Mouse (Mus musculus) right cerebral cortex, postnatal 10 days (tissue): ENCODE data around the gene Pard3b.
A peak's percentile ranks its signal among the peaks of the same experiment; 100 is the strongest.

Experiments used
- DNase-seq, 2 experiments: peaks; one replicate each; pipeline ENCODE4 v3.0.0; 2021; ENCODE audit warnings: low spot score in 2 of 2

The Pard3b gene

GRCm38 (mm10) chr1:61638347-61639111 is at the start of gene Pard3b:
Gene Pard3b, plus strand, starts transcription at chr1:61638824.
- DNase-seq: peak; percentile 44 to 64

- DNase-seq: no peak
These were observed 22.4 kb upstream of the Pard3b start for GRCm38 (mm10) chr1:61616176-61616575.

GRCm38 (mm10) chr1:61620651-61621050 is 18.0 kb upstream of the Pard3b start:
- DNase-seq: no peak

GRCm38 (mm10) chr1:61629857-61630256 is 8.8 kb upstream of the Pard3b start:
- no peak for DNase-seq

GRCm38 (mm10) chr1:61639114-61640093 is 780 bp downstream of the Pard3b start:
- DNase-seq: peak in 1 of 2 experiments; percentile 24

GRCm38 (mm10) chr1:61641880-61642279 is 3.3 kb downstream of the Pard3b start:
- no peak for DNase-seq

GRCm38 (mm10) chr1:61645062-61645461 is 6.4 kb downstream of the Pard3b start:
- DNase-seq: no peak

- no peak for DNase-seq
These were observed 11.3 kb downstream of the Pard3b start for GRCm38 (mm10) chr1:61649964-61650363.

GRCm38 (mm10) chr1:61651454-61652271 is 13.0 kb downstream of the Pard3b start:
- no peak for DNase-seq

- no peak for DNase-seq
These were observed 19.1 kb downstream of the Pard3b start for GRCm38 (mm10) chr1:61657760-61658159.

GRCm38 (mm10) chr1:61659931-61660330 is 21.3 kb downstream of the Pard3b start:
- no peak for DNase-seq

GRCm38 (mm10) chr1:61685221-61685814 is 46.7 kb downstream of the Pard3b start:
- peak in 1 of 2 experiments; percentile 21 for DNase-seq

GRCm38 (mm10) chr1:61685921-61686320 is 47.3 kb downstream of the Pard3b start:
- no peak for DNase-seq

- DNase-seq: no peak
These were observed 49.7 kb downstream of the Pard3b start for GRCm38 (mm10) chr1:61688301-61688700.

- no peak for DNase-seq
These were observed 60.0 kb downstream of the Pard3b start for GRCm38 (mm10) chr1:61698462-61699218.

- DNase-seq: no peak
These were observed 71.2 kb downstream of the Pard3b start for GRCm38 (mm10) chr1:61709812-61710211.

GRCm38 (mm10) chr1:61711523-61711922 is 72.9 kb downstream of the Pard3b start:
- DNase-seq: no peak

GRCm38 (mm10) chr1:61729654-61730053 is 91.0 kb downstream of the Pard3b start:
- no peak for DNase-seq

- no peak for DNase-seq
These were observed 97.9 kb downstream of the Pard3b start for GRCm38 (mm10) chr1:61736550-61736949.

- DNase-seq: no peak
These were observed 104.2 kb downstream of the Pard3b start for GRCm38 (mm10) chr1:61742831-61743230.
